In the genomic region with DNA sequence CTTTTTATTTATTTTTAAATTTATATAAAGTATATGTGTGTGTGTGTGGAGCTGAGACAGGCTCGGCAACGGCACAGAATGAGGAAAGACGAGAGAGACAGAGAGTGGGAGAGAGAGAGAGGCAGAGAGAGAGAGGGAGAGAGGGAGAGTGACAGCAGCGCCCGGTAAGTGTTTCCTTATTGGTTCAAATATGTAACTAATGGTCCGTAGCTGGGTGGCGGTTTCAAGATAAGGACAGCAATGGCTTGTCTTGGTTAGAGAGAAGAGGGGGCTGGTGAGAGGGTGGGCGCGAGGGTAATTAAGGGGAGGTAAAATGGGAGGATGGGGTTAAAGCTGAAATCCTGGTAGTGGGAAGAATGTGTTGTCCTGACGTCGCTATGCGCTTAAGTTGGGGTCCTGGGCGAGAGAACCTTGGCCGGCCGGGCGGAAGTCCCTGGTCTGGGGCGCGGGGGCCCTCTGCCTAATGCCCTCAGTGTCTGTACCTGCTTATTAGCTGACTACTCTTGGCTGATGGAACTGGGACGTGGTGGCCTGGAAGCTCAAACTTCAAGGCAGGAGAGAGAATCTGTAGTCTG, we compare ENCODE assay signal across 7 mouse cellular contexts. TPM values are rescaled to one million over a fixed set of nuclear protein-coding genes. Genes with fewer than 3 reads are reported as not detected.
DNase-seq lines count a peak whose midpoint lies in the region; ATAC-seq and TF ChIP-seq lines count a peak whose summit lies in the region.

No protein-coding gene starts in this region.

- no peak for TF ChIP-seq POLR2A in lung, adult 2 months (IDR thresholded peaks at IDR 0.05; ENCODE audit: borderline replicate concordance, extremely low read depth, low read depth, low read length)
- peak; percentile 35 for TF ChIP-seq POLR2A in embryonic fibroblast, embryonic 13.5 days (IDR thresholded peaks at IDR 0.05; ENCODE audit: low read depth, low read length)

- no peak for TF ChIP-seq CTCF in lung, postnatal 0 days (IDR thresholded peaks at IDR 0.05)
- TF ChIP-seq CTCF in lung, adult 2 months (IDR thresholded peaks at IDR 0.05; ENCODE audit: insufficient read depth, low read length) = no peak
- no peak for TF ChIP-seq CTCF in embryonic fibroblast, embryonic 13.5 days (IDR thresholded peaks at IDR 0.05; ENCODE audit: borderline replicate concordance, insufficient read depth, low read length)

- TF ChIP-seq EP300 in lung, postnatal 0 days (IDR thresholded peaks at IDR 0.05) = no peak

- H3K4me2 ChIP-seq in lung, postnatal 0 days (replicated peaks; ENCODE audit: low read depth, low read length) = peak overlapping the region; percentile 68
- peak overlapping the region; percentile 78 for H3K4me2 ChIP-seq in limb, embryonic 13.5 days (replicated peaks)
- H3K4me2 ChIP-seq in stomach, embryonic 15.5 days = peak overlapping the region; percentile 86

- peaks cover 94% of the 10 kb centered on the region for H3K27me3 ChIP-seq in lung, postnatal 0 days (replicated peaks; ENCODE audit: insufficient read depth, low read length)
- H3K27me3 ChIP-seq in limb, embryonic 13.5 days = peaks cover 96% of the 10 kb centered on the region
- peaks cover 90% of the 10 kb centered on the region for H3K27me3 ChIP-seq in stomach, embryonic 15.5 days (replicated peaks)

- no peaks in the 10 kb centered on the region for H3K9me3 ChIP-seq in lung, postnatal 0 days (ENCODE audit: low read length)
- H3K9me3 ChIP-seq in limb, embryonic 13.5 days = no peaks in the 10 kb centered on the region
- no peaks in the 10 kb centered on the region for H3K9me3 ChIP-seq in stomach, embryonic 15.5 days

- H3K4me3 ChIP-seq in lung, postnatal 0 days (ENCODE audit: low read depth, low read length) = 0 out of 2 replicates have a peak overlapping the region, but pooled peaks have one; percentile 31
- H3K4me3 ChIP-seq in lung, adult 2 months (replicated peaks; ENCODE audit: extremely low read depth, low read depth, low read length) = no peak overlapping the region
- H3K4me3 ChIP-seq in embryonic fibroblast, embryonic 13.5 days (ENCODE audit: insufficient read depth, low read length) = peak overlapping the region; percentile 41
- peak overlapping the region; percentile 50 for H3K4me3 ChIP-seq in limb, embryonic 13.5 days
- H3K4me3 ChIP-seq in stomach, embryonic 15.5 days (replicated peaks) = peak overlapping the region; percentile 44

- no peak for DNase-seq in lung, postnatal 0 days (ENCODE audit: low spot score)
- no peak for DNase-seq in lung, adult 2 months
- DNase-seq in frontal cortex, postnatal 25 days (ENCODE audit: low spot score in 2 of 2) = no peak
- DNase-seq in thymus, postnatal 14 days = no peak

- no peaks in the 10 kb centered on the region for H3K36me3 ChIP-seq in lung, postnatal 0 days (ENCODE audit: insufficient read depth, low read length)
- H3K36me3 ChIP-seq in limb, embryonic 13.5 days = no peaks in the 10 kb centered on the region
- H3K36me3 ChIP-seq in stomach, embryonic 15.5 days = no peaks in the 10 kb centered on the region

- H3K4me1 ChIP-seq in lung, postnatal 0 days (ENCODE audit: insufficient read depth, low read depth, low read length) = no peaks in the 10 kb centered on the region
- no peaks in the 10 kb centered on the region for H3K4me1 ChIP-seq in lung, adult 2 months (ENCODE audit: control insufficient read depth, insufficient read depth, low read length)
- no peaks in the 10 kb centered on the region for H3K4me1 ChIP-seq in embryonic fibroblast, embryonic 13.5 days (ENCODE audit: control insufficient read depth, insufficient read depth, low read length)
- H3K4me1 ChIP-seq in limb, embryonic 13.5 days = peaks cover 55% of the 10 kb centered on the region
- peaks cover 15% of the 10 kb centered on the region for H3K4me1 ChIP-seq in stomach, embryonic 15.5 days

- ATAC-seq in lung, postnatal 0 days = no peak
- no peak for ATAC-seq in limb, embryonic 13.5 days (ENCODE audit: low FRiP score, low read depth)
- ATAC-seq in stomach, embryonic 15.5 days (ENCODE audit: insufficient read depth, low FRiP score, low read depth) = no peak

- H3K27ac ChIP-seq in lung, postnatal 0 days (ENCODE audit: low read length) = no peak overlapping the region
- H3K27ac ChIP-seq in embryonic fibroblast, embryonic 13.5 days (ENCODE audit: insufficient read depth, low read length) = peak overlapping the region; percentile 90
- no peak overlapping the region for H3K27ac ChIP-seq in limb, embryonic 13.5 days
- H3K27ac ChIP-seq in stomach, embryonic 15.5 days = peak overlapping the region; percentile 21; the same call in 1 of the 2 replicates

- WGBS in lung, postnatal 0 days = under 1% methylated on average over 19 of the region's 19 CpGs
- 4% methylated on average over 19 of the region's 19 CpGs for WGBS in lung, adult 2 months
- 1% methylated on average over 19 of the region's 19 CpGs for WGBS in limb, embryonic 13.5 days
- 2% methylated on average over 19 of the region's 19 CpGs for WGBS in stomach, embryonic 15.5 days

- no peak overlapping the region for H3K9ac ChIP-seq in lung, postnatal 0 days (replicated peaks; ENCODE audit: low read depth)
- peak overlapping the region; percentile 60; the same call in 1 of the 2 replicates for H3K9ac ChIP-seq in limb, embryonic 13.5 days
- H3K9ac ChIP-seq in stomach, embryonic 15.5 days = no peak overlapping the region

RNA-seq across cellular contexts. Expression of a gene that starts 0.6 kb away (rescaled TPM):
- polyA plus RNA-seq in lung, postnatal 0 days (2015; fragmentation: Nextera tagmentation; extraction: Ambion mirVana) = not detected in 2 replicates
- 0.34 TPM in 1 of 2 replicates, not detected in the other for polyA plus RNA-seq in lung, adult 2 months (2012; rRNA removed)
- 42.6 and 61.8 TPM in 2 replicates for polyA plus RNA-seq in embryonic fibroblast, embryonic 13.5 days (2011; ENCODE audit: insufficient read length, low read depth, missing spikeins)
- 2.5 and 2.8 TPM in 2 replicates for polyA plus RNA-seq in limb, embryonic 13.5 days (2015; fragmentation: Nextera tagmentation; extraction: Ambion mirVana)
- polyA plus RNA-seq in stomach, embryonic 15.5 days (2015; fragmentation: Nextera tagmentation; extraction: Ambion mirVana) = 2.6 and 4.7 TPM in 2 replicates

RNA-seq across cellular contexts. Expression of a gene that starts 8.3 kb away (rescaled TPM):
- polyA plus RNA-seq in lung, postnatal 0 days (2015; fragmentation: Nextera tagmentation; extraction: Ambion mirVana) = not detected in 2 replicates
- not detected in 2 replicates for polyA plus RNA-seq in lung, adult 2 months (2012; rRNA removed)
- 28.5 and 45.5 TPM in 2 replicates for polyA plus RNA-seq in embryonic fibroblast, embryonic 13.5 days (2011; ENCODE audit: insufficient read length, low read depth, missing spikeins)
- 2.7 and 3.0 TPM in 2 replicates for polyA plus RNA-seq in limb, embryonic 13.5 days (2015; fragmentation: Nextera tagmentation; extraction: Ambion mirVana)
- polyA plus RNA-seq in stomach, embryonic 15.5 days (2015; fragmentation: Nextera tagmentation; extraction: Ambion mirVana) = 1.4 and 1.9 TPM in 2 replicates

RNA-seq across cellular contexts. Expression of a gene that starts 20.0 kb away (rescaled TPM):
- 0.21 and 0.23 TPM in 2 replicates for polyA plus RNA-seq in lung, postnatal 0 days (2015; fragmentation: Nextera tagmentation; extraction: Ambion mirVana)
- polyA plus RNA-seq in lung, adult 2 months (2012; rRNA removed) = 0.31 and 1.1 TPM in 2 replicates
- polyA plus RNA-seq in embryonic fibroblast, embryonic 13.5 days (2011; ENCODE audit: insufficient read length, low read depth, missing spikeins) = 12.5 and 12.6 TPM in 2 replicates
- polyA plus RNA-seq in limb, embryonic 13.5 days (2015; fragmentation: Nextera tagmentation; extraction: Ambion mirVana) = 4.8 and 4.9 TPM in 2 replicates
- 16.2 and 17.3 TPM in 2 replicates for polyA plus RNA-seq in stomach, embryonic 15.5 days (2015; fragmentation: Nextera tagmentation; extraction: Ambion mirVana)

RNA-seq across cellular contexts. Expression of a gene that starts 22.5 kb away (rescaled TPM):
- not detected in 2 replicates for polyA plus RNA-seq in lung, postnatal 0 days (2015; fragmentation: Nextera tagmentation; extraction: Ambion mirVana)
- polyA plus RNA-seq in lung, adult 2 months (2012; rRNA removed) = not detected in 2 replicates
- polyA plus RNA-seq in embryonic fibroblast, embryonic 13.5 days (2011; ENCODE audit: insufficient read length, low read depth, missing spikeins) = 4.9 and 6.2 TPM in 2 replicates
- 1.7 and 2.1 TPM in 2 replicates for polyA plus RNA-seq in limb, embryonic 13.5 days (2015; fragmentation: Nextera tagmentation; extraction: Ambion mirVana)
- polyA plus RNA-seq in stomach, embryonic 15.5 days (2015; fragmentation: Nextera tagmentation; extraction: Ambion mirVana) = 0.06 TPM in 1 of 2 replicates, not detected in the other

RNA-seq across cellular contexts. Expression of a gene that starts 31.5 kb away (rescaled TPM):
- polyA plus RNA-seq in lung, postnatal 0 days (2015; fragmentation: Nextera tagmentation; extraction: Ambion mirVana) = 0.23 TPM in 1 of 2 replicates, not detected in the other
- 0.36 and 1.6 TPM in 2 replicates for polyA plus RNA-seq in lung, adult 2 months (2012; rRNA removed)
- 7.6 and 11.0 TPM in 2 replicates for polyA plus RNA-seq in embryonic fibroblast, embryonic 13.5 days (2011; ENCODE audit: insufficient read length, low read depth, missing spikeins)
- 5.2 and 6.7 TPM in 2 replicates for polyA plus RNA-seq in limb, embryonic 13.5 days (2015; fragmentation: Nextera tagmentation; extraction: Ambion mirVana)
- polyA plus RNA-seq in stomach, embryonic 15.5 days (2015; fragmentation: Nextera tagmentation; extraction: Ambion mirVana) = 13.6 and 16.2 TPM in 2 replicates

Comparison
In these comparisons a context has a peak if more than half of its experiments do, and no peak if none do; other contexts are left out.
1. H3K27ac ChIP-seq: peak in embryonic fibroblast, embryonic 13.5 days (single experiment) and stomach, embryonic 15.5 days (single experiment); none in lung, postnatal 0 days (single experiment) and limb, embryonic 13.5 days (single experiment).
2. Peak in every context shown above with its lines, with median percentiles within 50 percentile points of each other: H3K4me2 ChIP-seq.